Mouse (Mus musculus): ENCODE data around the gene Gatb. TPM values are rescaled to one million over a fixed set of nuclear protein-coding genes. Genes with fewer than 3 reads are reported as not detected.

The Gatb gene
- polyA plus RNA-seq, 1 experiment, result not detected

- no peak for TF ChIP-seq POLR2A (IDR thresholded peaks at IDR 0.05; ENCODE audit: insufficient read depth, low read depth, low read length)
- TF ChIP-seq CTCF (IDR thresholded peaks at IDR 0.05; ENCODE audit: insufficient read depth, low read depth, low read length), result no peak
- Histone ChIP-seq H3K4me3 (ENCODE audit: insufficient read depth, low read depth, low read length) (no peak overlapping the region), H3K4me1 (ENCODE audit: control insufficient read depth, insufficient read depth, low read length) (peaks cover 6% of the 10 kb centered on the region), H3K27ac (ENCODE audit: insufficient read depth, low read depth, low read length) (no peak overlapping the region)
- 41% methylated on average over 2 of the region's 2 CpGs for WGBS
Observed at GRCm38 (mm10) chr3:85588701-85589100, 14.8 kb downstream of the Gatb start.

GRCm38 (mm10) chr3:85590090-85590754 lies 16.3 kb downstream of the Gatb start:
- Histone ChIP-seq H3K4me3 (ENCODE audit: insufficient read depth, low read depth, low read length) (no peak overlapping the region), H3K4me1 (ENCODE audit: control insufficient read depth, insufficient read depth, low read length) (peaks cover 5% of the 10 kb centered on the region), H3K27ac (ENCODE audit: insufficient read depth, low read depth, low read length) (no peak overlapping the region)
- WGBS, result 80% methylated on average over 3 of the region's 3 CpGs
- TF ChIP-seq POLR2A (IDR thresholded peaks at IDR 0.05; ENCODE audit: insufficient read depth, low read depth, low read length), result no peak
- TF ChIP-seq CTCF (IDR thresholded peaks at IDR 0.05; ENCODE audit: insufficient read depth, low read depth, low read length), result no peak

GRCm38 (mm10) chr3:85592067-85592466 lies 18.1 kb downstream of the Gatb start:
- 62% methylated on average over 4 of the region's 4 CpGs for WGBS
- TF ChIP-seq POLR2A (IDR thresholded peaks at IDR 0.05; ENCODE audit: insufficient read depth, low read depth, low read length) (no peak), CTCF (IDR thresholded peaks at IDR 0.05; ENCODE audit: insufficient read depth, low read depth, low read length) (no peak)
- Histone ChIP-seq H3K4me1 (ENCODE audit: control insufficient read depth, insufficient read depth, low read length) (peaks cover 5% of the 10 kb centered on the region), H3K4me3 (ENCODE audit: insufficient read depth, low read depth, low read length) (no peak overlapping the region), H3K27ac (ENCODE audit: insufficient read depth, low read depth, low read length) (no peak overlapping the region)

DNA sequence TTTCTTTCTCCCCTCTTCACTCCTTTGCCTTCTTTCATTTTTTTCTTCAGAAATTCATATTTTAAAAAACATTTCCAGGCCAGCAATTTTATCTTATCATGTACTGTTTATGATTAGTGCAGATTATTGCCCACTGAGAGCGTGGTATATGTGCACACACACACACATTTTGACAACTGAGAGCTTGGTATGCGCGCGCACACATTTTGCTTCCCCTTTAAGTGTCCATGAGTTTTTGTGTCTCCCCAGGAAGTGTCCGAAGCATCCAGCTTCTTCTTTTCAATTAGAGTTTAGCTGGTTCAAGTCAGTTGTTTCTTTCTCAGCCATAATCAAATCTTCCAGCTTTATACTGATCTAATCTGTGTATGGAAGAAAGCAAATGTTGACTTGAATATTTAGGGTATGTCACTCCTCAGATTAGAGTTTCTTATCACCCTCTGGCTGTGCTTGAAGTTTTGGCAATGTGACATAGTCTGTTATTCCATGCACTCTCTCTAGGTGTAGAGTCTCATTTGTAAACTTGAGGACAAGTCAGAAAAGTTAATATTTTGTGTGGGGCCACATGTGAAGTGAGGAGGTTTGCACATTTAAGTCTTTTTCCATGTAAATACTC lies 18.8 kb downstream of the Gatb start:
- TF ChIP-seq POLR2A (IDR thresholded peaks at IDR 0.05; ENCODE audit: insufficient read depth, low read depth, low read length) (no peak), CTCF (IDR thresholded peaks at IDR 0.05; ENCODE audit: insufficient read depth, low read depth, low read length) (no peak)
- 93% methylated on average over 5 of the region's 5 CpGs for WGBS
- no peak overlapping the region for H3K4me3 ChIP-seq (ENCODE audit: insufficient read depth, low read depth, low read length)
- H3K4me1 ChIP-seq (ENCODE audit: control insufficient read depth, insufficient read depth, low read length), result peaks cover 2% of the 10 kb centered on the region; the same call in 1 of the 2 replicates
- H3K27ac ChIP-seq (ENCODE audit: insufficient read depth, low read depth, low read length), result no peak overlapping the region

GRCm38 (mm10) chr3:85594452-85594851 lies 20.5 kb downstream of the Gatb start:
- TF ChIP-seq CTCF (IDR thresholded peaks at IDR 0.05; ENCODE audit: insufficient read depth, low read depth, low read length), result no peak
- no peak for TF ChIP-seq POLR2A (IDR thresholded peaks at IDR 0.05; ENCODE audit: insufficient read depth, low read depth, low read length)
- Histone ChIP-seq H3K27ac (ENCODE audit: insufficient read depth, low read depth, low read length) (no peak overlapping the region), H3K4me3 (ENCODE audit: insufficient read depth, low read depth, low read length) (no peak overlapping the region), H3K4me1 (ENCODE audit: control insufficient read depth, insufficient read depth, low read length) (no peaks in the 10 kb centered on the region)
- WGBS, result 89% methylated on average over 3 of the region's 3 CpGs

GRCm38 (mm10) chr3:85599526-85599925 lies 25.6 kb downstream of the Gatb start:
- H3K4me1 ChIP-seq (ENCODE audit: control insufficient read depth, insufficient read depth, low read length), result no peaks in the 10 kb centered on the region
- no peak overlapping the region for H3K4me3 ChIP-seq (ENCODE audit: insufficient read depth, low read depth, low read length)
- TF ChIP-seq POLR2A (IDR thresholded peaks at IDR 0.05; ENCODE audit: insufficient read depth, low read depth, low read length) (no peak), CTCF (IDR thresholded peaks at IDR 0.05; ENCODE audit: insufficient read depth, low read depth, low read length) (no peak)
- WGBS, result 96% methylated on average over 3 of the region's 3 CpGs
- H3K27ac ChIP-seq (ENCODE audit: insufficient read depth, low read depth, low read length), result no peak overlapping the region

- H3K27ac ChIP-seq (ENCODE audit: insufficient read depth, low read depth, low read length), result no peak overlapping the region
- H3K4me1 ChIP-seq (ENCODE audit: control insufficient read depth, insufficient read depth, low read length), result no peaks in the 10 kb centered on the region
- no peak overlapping the region for H3K4me3 ChIP-seq (ENCODE audit: insufficient read depth, low read depth, low read length)
- TF ChIP-seq CTCF (IDR thresholded peaks at IDR 0.05; ENCODE audit: insufficient read depth, low read depth, low read length) (no peak), POLR2A (IDR thresholded peaks at IDR 0.05; ENCODE audit: insufficient read depth, low read depth, low read length) (no peak)
- 65% methylated on average over 3 of the region's 3 CpGs for WGBS
Observed at GRCm38 (mm10) chr3:85601841-85602305, 28.0 kb downstream of the Gatb start.

DNA sequence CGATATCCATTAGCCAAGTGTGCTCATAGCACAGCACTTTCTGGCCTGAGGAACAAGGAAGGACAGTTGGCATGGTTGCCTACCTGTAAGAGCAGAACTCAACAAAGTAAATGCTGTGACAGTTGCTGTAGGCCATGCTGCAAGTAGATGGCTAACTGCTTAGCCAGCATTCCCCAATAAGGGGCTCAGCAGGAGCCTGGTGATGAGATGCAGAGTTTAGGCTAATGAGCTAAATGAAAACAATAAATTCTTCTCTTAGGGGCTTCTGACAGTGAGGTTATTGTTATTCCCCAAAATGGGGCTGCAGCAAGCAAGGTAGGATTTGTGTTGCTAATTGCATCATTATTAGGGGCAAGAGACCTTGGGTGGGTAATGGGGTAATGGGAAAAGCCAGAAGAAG lies 29.9 kb downstream of the Gatb start:
- TF ChIP-seq CTCF (IDR thresholded peaks at IDR 0.05; ENCODE audit: insufficient read depth, low read depth, low read length) (no peak), POLR2A (IDR thresholded peaks at IDR 0.05; ENCODE audit: insufficient read depth, low read depth, low read length) (no peak)
- WGBS, result 85% methylated on average over 1 of the region's 1 CpGs
- Histone ChIP-seq H3K27ac (ENCODE audit: insufficient read depth, low read depth, low read length) (no peak overlapping the region), H3K4me3 (ENCODE audit: insufficient read depth, low read depth, low read length) (no peak overlapping the region), H3K4me1 (ENCODE audit: control insufficient read depth, insufficient read depth, low read length) (no peaks in the 10 kb centered on the region)

GRCm38 (mm10) chr3:85606912-85607311 lies 33.0 kb downstream of the Gatb start:
- TF ChIP-seq POLR2A (IDR thresholded peaks at IDR 0.05; ENCODE audit: insufficient read depth, low read depth, low read length), result no peak
- no peak for TF ChIP-seq CTCF (IDR thresholded peaks at IDR 0.05; ENCODE audit: insufficient read depth, low read depth, low read length)
- WGBS, result 90% methylated on average over 3 of the region's 3 CpGs
- Histone ChIP-seq H3K27ac (ENCODE audit: insufficient read depth, low read depth, low read length) (no peak overlapping the region), H3K4me3 (ENCODE audit: insufficient read depth, low read depth, low read length) (no peak overlapping the region), H3K4me1 (ENCODE audit: control insufficient read depth, insufficient read depth, low read length) (no peaks in the 10 kb centered on the region)
